Mouse (Mus musculus): ENCODE measurements at regions not wholly inside any gene's neighbourhood (a gene's known extent, or its start where the extent isn't known, plus 50 kb on each side); places are given as distances from the start of the nearest gene placed in this dataset.
"Not testable (repeated sequence)": the region's sequence is repeated elsewhere in the genome, so short reads cannot be mapped to it uniquely, and the experiment has no call there.

DNA sequence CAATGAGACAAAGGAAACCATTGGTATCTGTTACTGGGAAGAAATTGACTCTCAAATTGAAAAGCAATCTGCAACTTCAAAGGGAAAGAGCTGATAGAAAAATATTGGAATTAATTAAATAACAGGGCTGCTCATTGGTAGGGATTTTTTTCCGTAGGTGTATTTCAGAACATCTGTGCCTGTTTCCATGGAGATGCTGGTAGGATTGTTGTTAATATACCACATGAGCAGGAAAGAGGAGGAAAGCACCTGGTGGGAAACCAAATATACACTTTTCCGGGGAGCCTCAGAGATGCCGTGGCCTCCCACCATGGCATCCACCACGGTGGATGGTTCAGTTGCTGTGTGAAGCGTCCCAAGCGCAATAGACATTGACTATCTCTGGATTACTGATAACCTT is 428.0 kb upstream of the Sphkap start:
- no peak for DNase-seq (ENCODE audit: low spot score in 2 of 2)

DNA sequence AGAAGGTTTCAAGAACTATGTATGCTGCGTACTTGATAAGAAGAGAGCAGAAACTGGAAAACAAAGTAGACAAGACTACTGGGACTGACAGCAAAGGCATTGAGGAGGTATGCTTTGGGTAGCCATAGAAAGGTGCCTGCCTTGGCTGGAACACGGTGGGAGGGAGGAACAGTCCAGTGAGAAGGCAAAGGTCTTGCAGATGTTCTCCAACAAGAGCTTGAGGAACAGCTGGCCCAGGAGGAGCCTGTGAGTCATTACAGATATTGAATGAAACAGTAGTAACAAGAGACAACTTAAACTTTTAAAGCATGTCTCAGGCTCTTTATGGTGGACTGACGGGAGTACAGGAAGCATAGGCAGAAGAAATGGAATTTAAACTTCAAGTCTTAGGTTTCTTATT is 424.9 kb upstream of the Sphkap start:
- DNase-seq (ENCODE audit: low spot score in 2 of 2) = no peak

DNA sequence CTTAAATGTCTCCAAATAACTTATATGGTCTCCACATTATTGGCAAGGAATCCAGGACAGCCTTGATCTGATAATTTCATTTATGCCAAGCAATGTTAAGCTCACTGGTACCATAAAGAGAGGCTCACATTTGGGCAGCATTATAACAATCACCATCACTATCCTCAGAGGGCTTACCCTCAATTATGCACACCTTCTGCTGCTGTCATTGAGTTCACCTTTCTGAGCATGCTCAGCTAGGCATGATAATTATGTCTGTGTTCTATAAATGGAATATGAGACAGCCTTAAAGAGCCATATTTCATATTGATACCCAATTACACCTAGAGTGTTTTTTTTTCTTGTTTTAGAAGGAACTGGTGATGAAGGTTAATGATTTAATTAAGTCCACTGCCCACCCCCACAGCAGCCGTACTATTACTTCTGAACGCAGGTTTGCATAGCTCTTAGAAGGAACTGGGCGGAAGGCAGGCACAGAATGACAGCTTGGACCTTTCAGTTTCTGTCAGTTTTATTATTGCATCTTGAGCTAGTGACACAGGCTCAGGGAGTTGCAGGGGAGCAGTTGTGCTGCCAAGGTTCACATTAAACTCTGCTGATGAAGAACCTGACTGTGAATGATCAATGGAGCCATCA is 424.0 kb upstream of the Sphkap start:
- DNase-seq (ENCODE audit: low spot score in 2 of 2) = no peak

DNA sequence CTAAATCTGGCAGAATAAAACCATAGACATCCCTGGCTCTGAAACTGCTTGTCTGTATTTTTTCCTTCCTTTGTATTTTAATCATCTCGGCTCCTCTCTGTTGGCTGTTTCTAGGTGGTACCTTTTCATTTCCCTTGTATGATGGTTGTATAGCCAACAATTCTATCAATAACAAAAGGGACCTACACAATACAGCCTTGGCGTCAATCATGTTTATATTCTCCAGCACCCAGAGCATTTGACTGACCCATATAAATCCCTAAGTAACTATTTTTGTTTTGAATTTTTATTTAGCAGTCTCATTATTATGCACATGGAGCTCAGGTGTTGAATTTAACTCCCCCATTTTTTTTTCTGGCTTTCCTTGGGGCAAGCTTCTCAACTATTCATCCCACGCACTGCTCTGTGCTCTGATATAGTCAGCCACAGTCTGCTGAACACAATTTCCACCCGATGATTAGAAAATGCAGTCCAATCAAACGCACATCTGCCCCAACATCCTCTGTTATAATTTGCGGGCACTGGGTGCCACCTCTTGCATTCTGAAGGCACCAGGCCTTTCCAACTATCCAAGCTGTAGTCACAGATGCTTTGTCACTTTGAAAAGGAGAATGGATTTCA is 422.1 kb upstream of the Sphkap start:
- DNase-seq (ENCODE audit: low spot score in 2 of 2) = peak in 1 of 2 experiments; percentile 10

DNA sequence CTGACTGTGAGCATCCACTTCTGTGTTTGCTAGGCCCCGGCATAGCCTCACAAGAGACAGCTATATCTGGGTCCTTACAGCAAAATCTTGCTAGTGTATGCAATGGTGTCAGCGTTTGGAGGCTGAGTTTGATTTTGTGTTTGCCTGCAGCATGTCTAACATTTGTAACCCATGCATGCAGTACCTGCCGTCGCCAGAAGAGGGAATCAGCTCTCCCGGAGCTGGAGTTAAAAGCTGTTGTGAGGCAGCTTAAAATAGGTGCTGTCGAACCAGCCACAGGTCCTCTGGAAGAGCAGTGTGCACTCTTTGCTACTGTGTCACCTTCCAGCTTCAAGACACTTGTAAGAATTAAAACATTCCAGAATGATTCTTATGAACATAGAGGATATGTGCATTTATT is 403.2 kb upstream of the Sphkap start:
- DNase-seq (ENCODE audit: low spot score in 2 of 2) = not testable (repeated sequence)

DNA sequence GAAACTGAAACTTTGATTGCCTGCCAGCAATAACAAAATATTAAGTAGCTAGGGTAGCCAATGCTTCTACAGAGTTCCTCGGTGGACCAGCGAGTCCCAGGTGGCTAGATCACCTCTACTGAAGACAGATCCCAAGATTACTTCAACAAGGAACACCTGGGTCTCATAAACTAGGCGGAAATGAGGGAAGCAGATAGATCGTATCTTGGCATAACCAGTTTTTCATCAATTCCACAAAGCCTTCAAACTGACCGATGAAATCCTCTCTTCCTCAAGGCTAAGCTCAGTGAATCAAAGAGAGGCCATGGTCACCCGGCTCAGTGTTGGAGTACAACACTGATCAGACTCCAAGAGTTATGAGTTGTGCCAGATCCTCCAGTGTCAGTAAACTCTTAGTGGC is 400.4 kb upstream of the Sphkap start:
- no peak for DNase-seq (ENCODE audit: low spot score in 2 of 2)

DNA sequence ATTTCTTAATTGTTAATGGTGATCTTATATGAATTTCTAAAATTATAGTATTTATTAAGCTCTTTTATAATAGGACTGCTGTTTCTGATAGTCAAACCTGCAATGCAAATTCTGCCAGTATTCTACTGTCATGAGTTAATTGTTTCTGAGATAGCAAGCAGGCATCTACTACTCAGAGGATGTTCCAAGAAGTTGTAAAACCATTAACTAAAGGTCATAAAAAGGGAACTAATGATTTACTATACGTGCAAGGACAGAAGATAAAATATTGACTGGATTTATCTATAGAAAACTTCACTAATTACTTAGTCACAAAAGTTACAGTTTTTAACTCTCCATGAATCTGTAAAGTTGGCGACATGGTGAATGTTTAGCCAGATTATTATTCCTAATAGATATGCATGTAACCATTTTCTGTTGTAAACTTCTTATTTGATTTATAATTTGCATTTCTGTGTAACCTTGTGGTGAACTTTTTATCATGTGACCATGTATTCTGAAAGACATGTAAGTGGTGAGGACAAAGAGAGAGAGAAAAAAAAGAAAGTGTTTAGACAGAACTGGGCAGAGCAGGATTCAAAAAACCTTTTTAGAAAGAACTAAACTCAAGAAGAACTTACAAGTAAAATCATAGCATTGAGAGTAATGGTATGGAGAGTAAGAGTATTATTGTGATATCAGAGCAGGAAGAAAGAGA is 395.5 kb upstream of the Sphkap start:
- no peak for DNase-seq (ENCODE audit: low spot score in 2 of 2)

DNA sequence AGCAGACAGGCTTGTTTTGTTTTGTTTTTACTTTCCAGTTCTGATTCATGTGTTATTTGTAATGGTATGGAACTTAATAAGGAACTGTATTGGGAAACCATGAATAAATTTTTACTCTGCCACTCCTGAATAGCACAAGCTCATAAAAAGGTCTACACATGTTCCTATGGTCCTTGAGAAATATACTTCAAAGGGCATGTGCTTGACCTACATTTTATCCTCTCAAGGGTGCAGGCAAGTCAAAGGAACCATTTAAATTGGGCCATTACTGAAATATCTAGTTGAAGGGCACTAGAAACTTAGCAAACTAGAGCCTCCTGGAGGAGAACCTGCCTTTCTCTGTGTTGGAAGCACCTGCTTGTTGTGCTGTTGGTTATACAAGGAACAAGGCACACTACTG is 393.8 kb upstream of the Sphkap start:
- DNase-seq (ENCODE audit: low spot score in 2 of 2) = no peak

DNA sequence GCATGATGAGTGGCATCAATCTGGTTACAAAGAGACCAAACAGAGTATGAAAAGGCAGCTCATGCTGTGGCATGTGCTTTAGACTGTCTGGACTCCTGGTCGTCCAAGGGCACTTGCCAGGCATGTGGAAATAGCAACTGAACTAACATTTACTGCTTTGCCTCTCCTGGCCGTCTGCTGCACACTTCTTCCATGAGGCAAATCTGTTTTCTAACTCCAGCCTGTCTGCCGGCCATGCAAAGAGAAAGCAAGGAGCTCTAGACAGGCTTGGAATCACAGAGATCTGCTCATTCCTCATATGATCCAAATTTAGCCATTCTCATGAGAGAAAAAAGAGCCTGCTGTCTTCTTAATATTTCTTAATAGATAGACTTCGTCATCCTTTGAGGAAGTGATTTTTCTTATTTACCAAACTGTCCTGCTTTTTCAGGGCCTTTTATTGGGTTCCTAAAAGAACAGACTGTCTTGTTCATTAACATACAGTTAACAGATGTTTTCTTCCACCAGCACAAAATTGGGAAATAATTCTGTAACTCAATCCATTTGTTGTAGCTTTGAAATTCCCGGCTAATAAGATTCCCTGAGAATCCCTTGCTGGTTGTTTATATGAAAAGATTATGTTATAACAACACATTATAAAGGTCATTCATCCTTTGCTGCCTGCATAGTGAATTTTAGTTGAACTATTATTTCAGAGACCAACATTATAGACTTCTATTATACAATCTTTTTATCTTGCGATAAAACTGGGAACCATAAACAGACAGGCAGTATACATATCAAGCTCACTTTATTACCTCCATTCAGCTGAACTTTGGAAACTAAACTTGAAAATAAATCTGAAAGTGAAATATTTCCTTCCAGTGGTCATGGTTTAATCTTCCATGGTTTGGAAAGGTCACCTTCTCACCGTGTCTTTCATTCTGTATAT is 389.2 kb upstream of the Sphkap start:
- peak in 1 of 2 experiments; percentile 14 for DNase-seq (ENCODE audit: low spot score in 2 of 2)

DNA sequence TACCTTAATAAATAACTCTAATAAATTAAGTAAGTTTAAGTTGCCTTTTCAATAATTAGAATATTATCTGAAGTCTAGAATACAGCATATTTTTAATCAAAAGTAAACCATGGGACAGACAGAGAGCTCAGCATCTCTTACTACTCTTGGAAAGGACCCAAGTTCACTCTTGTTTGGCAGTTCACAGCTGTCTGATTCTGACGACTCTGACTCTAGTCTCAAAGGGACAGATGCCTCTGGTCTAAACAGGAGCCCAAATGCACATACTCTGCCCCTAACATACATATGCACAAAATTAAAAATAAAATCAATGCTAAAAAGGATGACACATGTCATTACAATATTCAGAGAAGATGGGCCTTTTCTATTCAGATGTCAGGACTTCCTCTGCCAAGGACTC is 369.2 kb upstream of the Sphkap start:
- no peak for DNase-seq (ENCODE audit: low spot score in 2 of 2)

DNA sequence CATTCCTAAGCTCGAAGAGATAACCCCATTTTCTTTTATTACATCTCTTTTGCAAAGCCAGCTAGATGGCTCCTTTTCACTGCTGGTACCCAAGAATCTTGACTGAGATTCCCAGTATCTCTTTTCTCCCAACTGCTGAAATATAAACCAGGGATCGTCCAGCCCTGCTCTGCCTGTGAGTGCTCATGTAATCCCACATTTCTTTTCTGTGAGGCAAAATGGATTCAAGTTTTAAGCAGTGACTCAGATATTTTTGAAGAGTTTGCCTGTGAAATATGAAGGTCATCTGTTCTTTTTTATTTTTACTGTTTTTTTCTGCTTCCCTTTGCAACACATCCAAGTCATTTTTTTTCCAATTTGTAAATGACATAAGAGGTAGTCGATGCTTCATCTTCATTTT is 363.2 kb upstream of the Sphkap start:
- peak in 1 of 2 experiments; percentile 19 for DNase-seq (ENCODE audit: low spot score in 2 of 2)

DNA sequence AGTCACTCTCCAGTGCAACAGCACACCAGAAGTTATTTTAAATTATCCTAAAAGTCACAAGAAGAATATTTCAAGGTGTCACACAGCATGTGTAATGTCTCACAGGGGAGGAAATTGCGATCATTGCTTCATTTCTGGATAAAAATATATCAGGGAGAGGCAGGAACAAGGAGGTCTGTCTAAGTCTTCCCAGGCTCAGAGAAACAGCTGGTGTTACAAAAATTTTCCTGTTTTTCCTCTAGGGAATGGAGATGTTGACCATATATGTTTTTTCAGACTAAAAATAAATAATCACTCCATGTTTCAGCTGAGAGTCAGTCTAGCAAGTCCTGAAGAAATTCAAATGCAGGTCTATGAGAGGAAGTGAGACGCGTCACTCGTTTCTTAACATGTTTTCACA is 353.5 kb upstream of the Sphkap start:
- DNase-seq (ENCODE audit: low spot score in 2 of 2) = no peak

DNA sequence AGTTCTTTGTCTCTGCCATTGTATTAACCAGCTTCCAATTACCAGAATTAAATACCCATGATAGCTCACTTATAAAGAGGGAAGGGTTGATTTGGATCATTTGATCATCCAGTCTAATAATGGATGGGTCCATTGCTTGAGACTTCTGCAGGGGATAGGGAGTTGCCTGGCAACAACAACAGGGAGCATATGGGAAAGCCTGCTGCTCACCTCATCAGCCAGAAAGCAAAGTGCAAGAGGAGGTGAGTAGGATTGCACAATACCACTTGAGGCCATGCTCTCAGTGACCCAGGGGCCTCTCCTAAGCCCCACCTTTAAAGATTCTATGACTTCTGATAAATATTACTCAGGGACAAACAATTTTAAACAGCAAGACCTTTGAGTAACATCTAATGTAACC is 348.9 kb upstream of the Sphkap start:
- DNase-seq (ENCODE audit: low spot score in 2 of 2) = no peak

DNA sequence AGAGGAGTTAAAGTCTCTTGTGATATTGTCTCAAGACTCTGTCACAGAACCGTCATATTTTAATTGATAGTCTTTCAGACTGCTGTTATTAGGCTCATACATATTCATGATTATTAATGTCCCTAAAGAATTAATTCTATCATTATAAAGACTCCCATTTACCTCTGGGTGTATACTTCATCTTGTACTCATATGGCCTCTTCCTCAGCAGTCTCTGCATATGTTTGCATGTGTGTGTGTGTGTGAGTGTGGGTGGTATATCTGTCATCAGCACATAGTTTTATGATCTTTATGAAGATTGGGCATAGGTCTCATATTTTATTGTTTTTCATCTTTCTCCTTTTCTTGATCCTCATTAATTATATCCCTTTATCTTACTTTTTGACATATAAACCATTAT is 347.3 kb upstream of the Sphkap start:
- DNase-seq (ENCODE audit: low spot score in 2 of 2) = no peak

DNA sequence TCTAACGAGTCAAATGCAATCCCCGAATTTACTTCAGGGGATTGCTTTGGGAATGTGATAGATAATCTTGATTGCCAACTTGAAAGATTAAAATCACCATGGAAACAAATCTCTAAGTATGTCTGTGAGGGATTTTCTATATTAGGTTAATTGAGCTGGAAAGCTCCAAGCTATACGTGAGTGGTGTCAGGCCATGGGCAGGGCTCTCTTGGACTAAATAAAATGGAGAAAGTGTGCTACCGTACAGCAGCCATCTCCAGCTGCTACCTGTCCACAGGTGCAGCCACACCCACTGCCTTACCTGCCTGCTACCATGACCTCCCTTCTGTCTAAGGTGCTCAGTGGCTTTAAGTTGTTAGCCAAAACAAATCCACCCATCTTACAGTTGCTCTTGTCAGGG is 345.0 kb upstream of the Sphkap start:
- no peak for DNase-seq (ENCODE audit: low spot score in 2 of 2)

DNA sequence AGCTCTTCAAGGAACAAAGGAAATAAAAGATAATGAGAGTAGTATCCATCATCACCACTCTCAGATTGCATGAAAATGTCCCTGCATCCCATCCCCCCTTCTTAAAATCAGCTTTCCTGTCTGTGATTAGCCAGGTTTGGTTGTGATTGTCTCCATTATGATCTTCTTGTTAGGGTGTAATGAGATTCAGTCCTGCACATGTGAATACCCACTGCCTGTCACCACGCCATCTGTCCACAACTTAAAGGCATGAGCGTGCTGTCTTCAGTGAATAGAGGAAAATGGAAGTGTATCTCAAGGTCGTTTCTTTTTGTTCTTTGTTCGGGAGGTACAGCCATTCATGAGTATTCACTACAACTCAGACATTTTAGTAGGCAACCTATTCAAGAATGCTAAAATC is 341.0 kb upstream of the Sphkap start:
- DNase-seq (ENCODE audit: low spot score in 2 of 2) = no peak

DNA sequence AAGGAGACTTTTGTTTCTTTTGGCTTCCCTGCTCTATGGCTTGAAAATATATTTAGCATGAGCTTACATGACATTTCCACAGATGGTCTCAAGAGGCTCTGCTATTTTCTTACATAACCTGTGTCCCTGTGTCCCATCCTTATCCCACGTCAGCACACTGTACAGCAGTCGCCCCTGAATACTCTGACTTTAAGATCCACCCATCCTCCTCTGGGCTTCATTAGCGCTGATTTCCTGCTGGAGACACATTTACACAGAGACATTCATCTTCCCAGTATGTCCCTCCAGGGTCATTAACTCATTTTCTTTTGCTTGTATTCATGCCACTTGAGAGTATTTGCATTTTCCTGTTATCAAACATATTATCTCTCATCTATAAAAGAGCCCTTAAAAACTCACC is 340.1 kb upstream of the Sphkap start:
- DNase-seq (ENCODE audit: low spot score in 2 of 2) = no peak

DNA sequence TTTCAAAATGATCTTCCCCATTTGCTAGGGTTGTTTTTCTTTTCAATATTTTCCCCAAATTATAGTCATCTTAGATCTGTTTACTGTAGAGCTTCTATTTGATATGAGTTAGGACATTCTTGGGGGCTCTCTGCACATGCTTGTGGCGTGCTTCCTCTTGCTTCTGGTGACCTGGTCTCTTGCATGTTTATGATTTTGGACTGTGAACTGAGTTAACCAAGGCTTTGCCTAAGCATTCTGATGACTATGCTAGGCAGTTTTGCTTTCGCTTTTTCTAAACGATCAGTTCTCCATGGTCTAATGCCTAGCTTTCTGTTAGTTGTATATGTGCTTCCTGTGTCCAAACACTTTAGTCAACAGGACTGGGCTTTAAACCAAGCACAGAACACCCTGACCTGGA is 339.4 kb upstream of the Sphkap start:
- no peak for DNase-seq (ENCODE audit: low spot score in 2 of 2)

DNA sequence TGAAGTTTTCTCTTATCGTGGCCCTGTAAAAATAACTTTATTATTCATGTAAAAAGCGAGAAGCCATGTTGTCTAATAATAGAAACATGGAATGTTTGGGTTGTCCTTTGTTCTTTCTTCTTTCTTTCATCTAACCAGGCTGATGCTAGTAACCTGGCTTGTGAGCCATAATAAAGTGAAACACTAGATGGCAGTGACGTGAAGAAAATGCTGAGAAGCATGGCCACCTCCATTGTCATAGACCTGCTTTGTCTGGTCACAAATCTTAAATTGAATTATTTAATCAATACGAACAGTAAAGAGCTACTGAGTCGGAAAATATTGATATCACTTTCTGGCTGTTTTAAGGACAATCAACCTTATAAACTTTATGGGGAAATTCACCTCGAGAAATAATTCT is 338.0 kb upstream of the Sphkap start:
- peak; percentile 15 to 79 for DNase-seq (ENCODE audit: low spot score in 2 of 2)

DNA sequence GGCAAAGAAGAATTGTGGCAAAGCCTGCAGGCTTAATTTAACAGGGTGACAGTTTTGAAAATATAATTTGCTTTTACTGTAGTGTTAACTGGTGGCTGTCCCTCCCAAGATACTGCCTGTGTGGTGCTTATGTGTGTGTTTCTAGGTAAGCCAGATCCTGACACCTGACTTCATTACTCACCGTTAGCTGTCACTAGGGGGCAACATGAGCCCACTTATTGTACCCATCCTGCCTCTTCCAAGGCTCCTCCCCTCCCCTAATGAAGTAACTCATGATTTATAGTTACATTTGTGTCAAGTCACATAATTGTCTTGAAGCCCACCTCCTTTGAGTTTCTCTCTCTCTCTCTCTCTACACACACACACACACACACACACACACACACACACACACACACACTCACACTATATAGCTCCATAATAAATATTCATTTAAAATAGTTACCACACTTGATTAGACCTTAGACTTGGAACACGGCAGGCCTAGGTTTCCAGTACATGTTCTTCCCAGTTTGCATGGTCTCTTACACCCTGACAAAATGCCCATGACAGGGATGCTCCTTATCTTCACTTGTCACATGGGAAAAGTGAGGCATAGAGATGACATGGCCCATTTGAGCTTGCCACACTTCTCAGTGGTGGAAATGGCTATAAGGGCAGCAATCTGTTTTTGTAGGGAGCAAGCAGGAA is 328.6 kb upstream of the Sphkap start:
- DNase-seq (ENCODE audit: low spot score in 2 of 2) = peak in 1 of 2 experiments; percentile 64

DNA sequence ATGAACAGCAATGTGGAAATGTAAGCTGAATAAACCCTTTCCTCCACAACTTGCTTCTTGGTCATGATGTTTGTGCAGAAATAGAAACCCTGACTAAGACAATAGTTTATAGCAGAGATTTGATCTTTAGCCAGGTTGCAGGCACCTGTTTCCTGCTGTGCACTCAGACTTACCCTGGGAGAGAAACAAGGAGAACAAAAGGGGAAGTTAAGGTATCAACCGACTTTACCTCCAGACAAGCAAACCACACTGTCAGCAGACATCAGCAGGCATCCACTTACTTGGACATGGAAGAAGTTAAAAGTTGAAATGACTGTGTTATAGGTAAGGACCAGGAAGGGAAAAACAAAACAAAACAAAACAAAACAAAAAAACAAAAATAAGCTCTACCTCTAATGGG is 323.7 kb upstream of the Sphkap start:
- DNase-seq (ENCODE audit: low spot score in 2 of 2) = no peak
